ENCODE assay signal across 8 mouse cellular contexts in the genomic region with DNA sequence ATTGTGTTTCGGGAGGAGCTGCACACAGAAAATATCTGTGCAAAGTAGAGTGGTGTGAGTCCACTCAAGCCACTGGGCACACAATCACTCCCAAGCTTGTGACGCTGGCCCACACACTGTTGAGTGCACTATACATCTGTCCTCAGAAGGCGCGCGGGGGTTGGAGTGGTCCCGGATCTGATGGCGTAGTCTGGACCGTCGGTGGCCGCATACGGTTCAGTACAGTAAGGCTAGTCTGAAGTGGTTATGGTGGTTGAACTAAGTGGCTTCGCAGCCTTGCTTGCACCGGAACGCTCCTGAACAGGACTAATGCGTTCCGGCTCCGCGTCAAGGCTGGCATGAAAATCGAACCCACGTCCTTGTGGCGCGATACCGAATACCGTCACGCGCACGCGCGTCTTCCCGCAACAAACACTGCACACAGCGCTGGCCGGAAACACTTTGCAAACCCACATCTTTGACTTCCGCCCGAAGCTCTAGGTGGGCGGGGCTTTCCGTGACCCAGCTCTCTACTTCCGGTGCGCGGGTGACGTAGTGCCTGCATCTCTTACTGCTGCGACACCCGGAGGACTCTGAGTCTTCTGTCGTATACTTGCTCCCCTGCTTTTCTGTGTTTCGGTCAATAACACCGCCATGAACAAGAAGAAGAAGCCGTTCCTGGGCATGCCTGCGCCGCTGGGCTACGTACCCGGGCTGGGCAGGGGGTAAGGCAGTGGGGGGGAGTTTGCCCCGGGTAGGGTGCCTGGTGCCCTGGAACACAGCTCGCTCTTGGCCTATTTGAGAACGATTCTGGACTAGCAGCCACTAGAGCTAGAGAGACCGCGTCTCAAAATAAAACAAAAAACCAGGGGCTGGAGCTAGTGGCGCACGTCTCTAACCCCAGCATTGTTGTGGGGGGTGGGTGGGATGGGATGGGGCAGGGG. TPM values are rescaled to one million over a fixed set of nuclear protein-coding genes. Genes with fewer than 3 reads are reported as not detected.
A peak's percentile ranks its signal among the peaks of the same experiment; 100 is the strongest.
DNase-seq lines count a peak whose midpoint lies in the region; TF ChIP-seq lines count a peak whose summit lies in the region.

No protein-coding gene starts in this region.

- H3K4me1 ChIP-seq in megakaryocyte, embryonic 14.5 days: peaks cover 69% of the 10 kb centered on the region

- H3K36me3 ChIP-seq in megakaryocyte, embryonic 14.5 days (replicated peaks; ENCODE audit: low read length): peaks cover 9% of the 10 kb centered on the region

- H3K27me3 ChIP-seq in megakaryocyte, embryonic 14.5 days (replicated peaks): no peaks in the 10 kb centered on the region

- intact Hi-C loops in gastrocnemius, adult 2 months (cut with DNase I): no loop called here

- peak overlapping the region; percentile 92 for H3K27ac ChIP-seq in gastrocnemius, adult 2 months

- no peaks in the 10 kb centered on the region for H3K9me3 ChIP-seq in megakaryocyte, embryonic 14.5 days

- peak overlapping the region; percentile 81 for H3K4me3 ChIP-seq in gastrocnemius, adult 2 months
- peak overlapping the region; percentile 99 for H3K4me3 ChIP-seq in megakaryocyte, embryonic 14.5 days (replicated peaks)

- TF ChIP-seq CTCF in gastrocnemius, adult 2 months (IDR thresholded peaks at IDR 0.05): no peak

- DNase-seq in WW6 (ENCODE audit: low read depth, low spot score): peak; percentile 93
- DNase-seq in cerebellum, postnatal 4 days (ENCODE audit: low spot score in 2 of 2): peak; percentile 91 to 95
- peak; percentile 98 for DNase-seq in gastrocnemius, adult 2 months
- peak; percentile 85 for DNase-seq in hindlimb bud, embryonic 11.5 days (ENCODE audit: extremely low spot score, low read depth, low spot score)
- DNase-seq in left cerebral cortex, adult 8-10 months (ENCODE audit: low spot score in 2 of 2): peak; percentile 90 to 97
- peak; percentile 99 for DNase-seq in right cerebral cortex, postnatal 10 days (ENCODE audit: low spot score in 2 of 2)
- DNase-seq in urinary bladder, postnatal 25 days (ENCODE audit: low spot score): peak; percentile 92

RNA-seq across cellular contexts. Expression of gene Samd10, which starts 2.1 kb away (rescaled TPM):
- total RNA-seq in gastrocnemius, adult 2 months (2021): 1 to 10 TPM; 1.5 to 1.7 TPM
- 10 to 100 TPM; 19.6 to 22.3 (median 21.6) TPM for total RNA-seq in left cerebral cortex, adult 8-10 months (2022)
- polyA plus RNA-seq in megakaryocyte, embryonic 14.5 days (2012; ENCODE audit: insufficient read depth, low replicate concordance): 1.0 and 2.9 TPM in 2 replicates

RNA-seq across cellular contexts. Expression of gene Zfp512b, which starts 8.5 kb away (rescaled TPM):
- 10 to 100 TPM; 17.6 to 20.3 TPM for total RNA-seq in gastrocnemius, adult 2 months (2021)
- total RNA-seq in left cerebral cortex, adult 8-10 months (2022): 10 to 100 TPM; 68.9 to 94.3 (median 77.1) TPM
- 12.8 and 34.9 TPM in 2 replicates for polyA plus RNA-seq in megakaryocyte, embryonic 14.5 days (2012; ENCODE audit: insufficient read depth, low replicate concordance)

RNA-seq across cellular contexts. Expression of gene Prpf6, which starts 9.4 kb away (rescaled TPM):
- 10 to 100 TPM; 31.1 to 36.5 TPM for total RNA-seq in gastrocnemius, adult 2 months (2021)
- total RNA-seq in left cerebral cortex, adult 8-10 months (2022): 10 to 100 TPM; 54.0 to 60.9 (median 56.7) TPM
- 3.6 and 12.6 TPM in 2 replicates for polyA plus RNA-seq in megakaryocyte, embryonic 14.5 days (2012; ENCODE audit: insufficient read depth, low replicate concordance)

RNA-seq across cellular contexts. Expression of gene Uckl1, which starts 16.4 kb away (rescaled TPM):
- 10 to 100 TPM; 26.1 to 29.1 TPM for total RNA-seq in gastrocnemius, adult 2 months (2021)
- total RNA-seq in left cerebral cortex, adult 8-10 months (2022): 10 to 100 TPM; 53.5 to 80.6 (median 63.6) TPM
- 58.8 and 109 TPM in 2 replicates for polyA plus RNA-seq in megakaryocyte, embryonic 14.5 days (2012; ENCODE audit: insufficient read depth, low replicate concordance)

RNA-seq across cellular contexts. Expression of gene Gm29797, which starts 55.7 kb away (rescaled TPM):
- total RNA-seq in gastrocnemius, adult 2 months (2021): not detected
- total RNA-seq in left cerebral cortex, adult 8-10 months (2022): 1 to 10 TPM in 1 of 4 experiments, under 1 TPM in 2, not detected in 1; 0.53 to 1.2 (median 0.62) TPM
- polyA plus RNA-seq in megakaryocyte, embryonic 14.5 days (2012; ENCODE audit: insufficient read depth, low replicate concordance): not detected in 2 replicates

Comparison
In these comparisons a context has a peak if more than half of its experiments do, and no peak if none do; other contexts are left out.
1. Peak in every context shown above with its lines: DNase-seq, H3K4me3 ChIP-seq and H3K27ac ChIP-seq.
2. RNA of gene Samd10, which starts 2.1 kb away (total RNA-seq): 19.6 to 22.3 TPM in left cerebral cortex, adult 8-10 months; 1.5 to 1.7 TPM in gastrocnemius, adult 2 months; every median in the first group is over 4 times any median in the second.